Mouse (Mus musculus): Measurements from ENCODE around the gene Cd207. TPM values are rescaled to one million over a fixed set of nuclear protein-coding genes. Genes with fewer than 3 reads are reported as not detected.
"Not testable (repeated sequence)": the region's sequence is repeated elsewhere in the genome, so short reads cannot be mapped to it uniquely, and the experiment has no call there.

The Cd207 gene
- polyA plus RNA-seq, 2 experiments from 2014 or later, result not detected

GRCm38 (mm10) chr6:83697932-83698331 is 20.3 kb upstream of the Cd207 start:
- no peak for ATAC-seq

- no peak for ATAC-seq
Observed at GRCm38 (mm10) chr6:83696684-83697083, 19.0 kb upstream of the Cd207 start.

GRCm38 (mm10) chr6:83695731-83696130 is 18.1 kb upstream of the Cd207 start:
- no peak for ATAC-seq

- ATAC-seq, result peak; percentile 67
Observed at GRCm38 (mm10) chr6:83693835-83694234, 16.2 kb upstream of the Cd207 start.

- ATAC-seq, result no peak
Observed at GRCm38 (mm10) chr6:83692962-83693361, 15.3 kb upstream of the Cd207 start.

- ATAC-seq, result no peak
Observed at GRCm38 (mm10) chr6:83690936-83691335, 13.3 kb upstream of the Cd207 start.

- ATAC-seq, result no peak
Observed at GRCm38 (mm10) chr6:83690277-83690676, 12.6 kb upstream of the Cd207 start.

- ATAC-seq, result no peak
Observed at GRCm38 (mm10) chr6:83689374-83689773, 11.7 kb upstream of the Cd207 start.

GRCm38 (mm10) chr6:83673395-83673794 is 4.3 kb downstream of the Cd207 start:
- ATAC-seq, result no peak

GRCm38 (mm10) chr6:83665009-83665408 is 12.6 kb downstream of the Cd207 start:
- ATAC-seq, result no peak

GRCm38 (mm10) chr6:83660821-83661220 is 16.8 kb downstream of the Cd207 start:
- no peak for ATAC-seq

GRCm38 (mm10) chr6:83656087-83656486 is 21.6 kb downstream of the Cd207 start, which contains the start of gene Clec4f:
Gene Clec4f, minus strand, starts transcription at chr6:83656187.
- no peak for ATAC-seq

GRCm38 (mm10) chr6:83646715-83647114 is 30.9 kb downstream of the Cd207 start:
- ATAC-seq, result no peak

- ATAC-seq, result no peak
Observed at GRCm38 (mm10) chr6:83635329-83635728, 42.3 kb downstream of the Cd207 start.

- not testable (repeated sequence) for ATAC-seq
Observed at GRCm38 (mm10) chr6:83634631-83635030, 43.0 kb downstream of the Cd207 start.

- ATAC-seq, result not testable (repeated sequence)
Observed at GRCm38 (mm10) chr6:83634106-83634505, 43.6 kb downstream of the Cd207 start.

- no peak for ATAC-seq
Observed at GRCm38 (mm10) chr6:83631815-83632214, 45.8 kb downstream of the Cd207 start.

GRCm38 (mm10) chr6:83626781-83627180 is 50.9 kb downstream of the Cd207 start:
- no peak for ATAC-seq

Other genes starting within 250 kb of the Cd207 start
- 10 to 100 TPM; 18.5 to 20.8 TPM for gene Tet3, start 218.8 kb downstream of the Cd207 start, polyA plus RNA-seq (2017; shearing (Covaris generic))
- gene Dguok, start 170.9 kb downstream of the Cd207 start, polyA plus RNA-seq (2017; shearing (Covaris generic)), result 10 to 100 TPM; 91.3 to 93.4 TPM
- gene Actg2, start 141.6 kb downstream of the Cd207 start, polyA plus RNA-seq (2017; shearing (Covaris generic)), result 10 to 100 TPM; 21.8 to 33.3 TPM
- gene Stambp, start 105.1 kb downstream of the Cd207 start, polyA plus RNA-seq (2017; shearing (Covaris generic)), result 10 to 100 TPM; 29.5 to 34.5 TPM
- not detected for gene Clec4f, start 21.7 kb downstream of the Cd207 start, polyA plus RNA-seq (2017; shearing (Covaris generic))
- under 1 TPM in 1 of 2 experiments, not detected in 1; 0.43 TPM for gene Vax2, start 33.4 kb upstream of the Cd207 start, polyA plus RNA-seq (2017; shearing (Covaris generic))
- gene Atp6v1b1, start 65.1 kb upstream of the Cd207 start, polyA plus RNA-seq (2017; shearing (Covaris generic)), result not detected
- gene Ankrd53, start 84.8 kb upstream of the Cd207 start, polyA plus RNA-seq (2017; shearing (Covaris generic)), result not detected
- gene Tex261, start 98.0 kb upstream of the Cd207 start, polyA plus RNA-seq (2017; shearing (Covaris generic)), result 10 to 100 TPM; 78.1 to 88.1 TPM
- 10 to 100 TPM; 31.0 to 32.7 TPM for gene Nagk, start 117.1 kb upstream of the Cd207 start, polyA plus RNA-seq (2017; shearing (Covaris generic))
- 10 to 100 TPM; 18.5 to 36.3 TPM for gene Paip2b, start 153.9 kb upstream of the Cd207 start, polyA plus RNA-seq (2017; shearing (Covaris generic))
- 100 to 1,000 TPM; 143 to 164 TPM for gene Zfp638, start 189.3 kb upstream of the Cd207 start, polyA plus RNA-seq (2017; shearing (Covaris generic))

Measured in CD4-positive, CD25-positive, alpha-beta regulatory T cell, adult 4 months (primary cell).